Mouse (Mus musculus): ENCODE measurements at regions not wholly inside any gene's neighbourhood (a gene's known extent, or its start where the extent isn't known, plus 50 kb on each side); places are given as distances from the start of the nearest gene placed in this dataset.

- no peak for DNase-seq (ENCODE audit: low spot score)
- no peak overlapping the region for H3K9ac ChIP-seq (replicated peaks; ENCODE audit: low read length)
- no peaks in the 10 kb centered on the region for H3K36me3 ChIP-seq (ENCODE audit: insufficient read depth, low read length)
- no peaks in the 10 kb centered on the region for H3K27me3 ChIP-seq (ENCODE audit: insufficient read depth, low read length)
- WGBS: 79% methylated on average over 5 of the region's 5 CpGs
- H3K9me3 ChIP-seq (ENCODE audit: low read length): no peaks in the 10 kb centered on the region
- H3K4me3 ChIP-seq (ENCODE audit: low read length): no peak overlapping the region
- no peak overlapping the region for H3K4me2 ChIP-seq (ENCODE audit: low read depth, low read length)
- no peak overlapping the region for H3K27ac ChIP-seq
- ATAC-seq: no peak
- TF ChIP-seq CTCF (IDR thresholded peaks at IDR 0.05; ENCODE audit: low read depth): no peak
- H3K4me1 ChIP-seq (ENCODE audit: insufficient read depth, low read length): no peaks in the 10 kb centered on the region
These were observed 198.8 kb upstream of the Mmadhc start for GRCm38 (mm10) chr2:50495141-50496056.

GRCm38 (mm10) chr2:50493597-50494335, 197.2 kb upstream of the Mmadhc start:
- DNase-seq (ENCODE audit: low spot score) (no peak), ATAC-seq (no peak)
- Histone ChIP-seq H3K27ac (no peak overlapping the region), H3K4me3 (ENCODE audit: low read length) (no peak overlapping the region), H3K9me3 (ENCODE audit: low read length) (no peaks in the 10 kb centered on the region), H3K9ac (replicated peaks; ENCODE audit: low read length) (no peak overlapping the region), H3K27me3 (ENCODE audit: insufficient read depth, low read length) (no peaks in the 10 kb centered on the region), H3K36me3 (ENCODE audit: insufficient read depth, low read length) (no peaks in the 10 kb centered on the region), H3K4me2 (ENCODE audit: low read depth, low read length) (no peak overlapping the region), H3K4me1 (ENCODE audit: insufficient read depth, low read length) (no peaks in the 10 kb centered on the region)
- no peak for TF ChIP-seq CTCF (IDR thresholded peaks at IDR 0.05; ENCODE audit: low read depth)
- WGBS: 71% methylated on average over 4 of the region's 4 CpGs

- H3K4me1 ChIP-seq (ENCODE audit: insufficient read depth, low read length): no peaks in the 10 kb centered on the region
- ATAC-seq (no peak), DNase-seq (ENCODE audit: low spot score) (no peak)
- 77% methylated on average over 4 of the region's 4 CpGs for WGBS
- no peak overlapping the region for H3K9ac ChIP-seq (replicated peaks; ENCODE audit: low read length)
- no peaks in the 10 kb centered on the region for H3K36me3 ChIP-seq (ENCODE audit: insufficient read depth, low read length)
- TF ChIP-seq CTCF (IDR thresholded peaks at IDR 0.05; ENCODE audit: low read depth): no peak
- no peak overlapping the region for H3K27ac ChIP-seq
- no peak overlapping the region for H3K4me2 ChIP-seq (ENCODE audit: low read depth, low read length)
- H3K9me3 ChIP-seq (ENCODE audit: low read length): no peaks in the 10 kb centered on the region
- no peaks in the 10 kb centered on the region for H3K27me3 ChIP-seq (ENCODE audit: insufficient read depth, low read length)
- no peak overlapping the region for H3K4me3 ChIP-seq (ENCODE audit: low read length)
These were observed 167.2 kb upstream of the Mmadhc start for GRCm38 (mm10) chr2:50463799-50464198.

- DNase-seq (ENCODE audit: low spot score): no peak
- 98% methylated on average over 1 of the region's 1 CpGs for WGBS
These were observed 165.8 kb upstream of the Mmadhc start for GRCm38 (mm10) chr2:50462378-50462777.

GRCm38 (mm10) chr2:50456654-50457053, 160.1 kb upstream of the Mmadhc start:
- TF ChIP-seq CTCF (IDR thresholded peaks at IDR 0.05; ENCODE audit: low read depth): no peak
- H3K9ac ChIP-seq (replicated peaks; ENCODE audit: low read length): no peak overlapping the region
- no peak overlapping the region for H3K4me3 ChIP-seq (ENCODE audit: low read length)
- WGBS: 97% methylated on average over 1 of the region's 1 CpGs
- H3K4me2 ChIP-seq (ENCODE audit: low read depth, low read length): no peak overlapping the region
- no peaks in the 10 kb centered on the region for H3K9me3 ChIP-seq (ENCODE audit: low read length)
- H3K36me3 ChIP-seq (ENCODE audit: insufficient read depth, low read length): no peaks in the 10 kb centered on the region
- no peaks in the 10 kb centered on the region for H3K4me1 ChIP-seq (ENCODE audit: insufficient read depth, low read length)
- no peak for ATAC-seq
- DNase-seq (ENCODE audit: low spot score): no peak
- H3K27ac ChIP-seq: no peak overlapping the region
- H3K27me3 ChIP-seq (ENCODE audit: insufficient read depth, low read length): no peaks in the 10 kb centered on the region

More at GRCm38 (mm10) chr2:50462378-50462777, 165.8 kb upstream of the Mmadhc start:
- Histone ChIP-seq H3K36me3 (ENCODE audit: insufficient read depth, low read length) (no peaks in the 10 kb centered on the region), H3K27me3 (ENCODE audit: insufficient read depth, low read length) (no peaks in the 10 kb centered on the region), H3K4me3 (ENCODE audit: low read length) (no peak overlapping the region), H3K4me2 (ENCODE audit: low read depth, low read length) (no peak overlapping the region), H3K9me3 (ENCODE audit: low read length) (no peaks in the 10 kb centered on the region), H3K9ac (replicated peaks; ENCODE audit: low read length) (no peak overlapping the region), H3K4me1 (ENCODE audit: insufficient read depth, low read length) (no peaks in the 10 kb centered on the region), H3K27ac (no peak overlapping the region)
- no peak for TF ChIP-seq CTCF (IDR thresholded peaks at IDR 0.05; ENCODE audit: low read depth)
- no peak for ATAC-seq

GRCm38 (mm10) chr2:50448117-50448516, 151.5 kb upstream of the Mmadhc start:
- no peak for TF ChIP-seq CTCF (IDR thresholded peaks at IDR 0.05; ENCODE audit: low read depth)
- H3K9ac ChIP-seq (replicated peaks; ENCODE audit: low read length): no peak overlapping the region
- H3K4me3 ChIP-seq (ENCODE audit: low read length): no peak overlapping the region
- DNase-seq (ENCODE audit: low spot score): no peak
- no peaks in the 10 kb centered on the region for H3K9me3 ChIP-seq (ENCODE audit: low read length)
- ATAC-seq: no peak
- no peaks in the 10 kb centered on the region for H3K27me3 ChIP-seq (ENCODE audit: insufficient read depth, low read length)
- H3K36me3 ChIP-seq (ENCODE audit: insufficient read depth, low read length): no peaks in the 10 kb centered on the region
- H3K4me1 ChIP-seq (ENCODE audit: insufficient read depth, low read length): no peaks in the 10 kb centered on the region
- H3K27ac ChIP-seq: no peak overlapping the region
- H3K4me2 ChIP-seq (ENCODE audit: low read depth, low read length): no peak overlapping the region
